Mouse (Mus musculus) stomach, postnatal 0 days (tissue): ENCODE measurements around the gene Col18a1.

Experiments used
- CTCF ChIP-seq: IDR thresholded peaks from 2 replicates; pipeline ENCODE4 v1.5.1; 2016; ENCODE audit warnings: antibody characterized with exemption, low read depth, mild to moderate bottlenecking, moderate library complexity
- EP300 ChIP-seq: optimal IDR thresholded peaks from 2 replicates; pipeline ENCODE3; 2016; ENCODE audit warnings: antibody characterized with exemption

DNA sequence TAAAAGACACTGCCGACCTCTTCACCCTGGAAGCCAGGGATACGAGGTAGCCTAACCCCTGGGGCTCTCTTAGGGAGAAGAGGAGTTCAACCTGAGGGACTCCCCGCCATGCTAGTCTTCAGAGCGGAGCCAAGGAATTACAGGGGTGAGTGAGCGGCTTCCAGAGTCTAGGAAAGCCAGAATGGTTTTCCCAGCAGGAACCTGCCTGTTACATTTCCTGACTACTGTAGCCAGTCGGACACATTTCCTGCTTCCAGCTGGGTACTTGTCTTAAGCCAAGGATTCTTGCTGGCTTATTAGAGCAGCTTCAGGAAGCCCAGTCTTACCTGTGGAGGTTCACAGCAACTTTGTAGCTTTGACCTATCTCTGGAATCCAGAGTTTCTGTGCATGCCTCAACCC lies 34.8 kb downstream of the Col18a1 start:
- TF ChIP-seq CTCF (no peak), EP300 (no peak)
